Mouse (Mus musculus) midbrain, embryonic 10.5 days (tissue): ENCODE measurements around the gene Usp29. TPM values are rescaled to one million over a fixed set of nuclear protein-coding genes. Genes with fewer than 3 reads are reported as not detected.
A peak's percentile ranks its signal among the peaks of the same experiment; 100 is the strongest.

Experiments
- microRNA counts: library from miRNA; unstranded; fragments of <30 nt; microRNA quantifications from one replicate; lab custom pipeline; 2017
- microRNA-seq: library from miRNA; unstranded; fragments of <30 nt; microRNA quantifications from one replicate; pipeline ENCODE4, GENCODE M21; 2017
- polyA plus RNA-seq: library from polyadenylated mRNA; unstranded; fragments of >200 nt; fragmentation: Nextera tagmentation; extraction: Ambion mirVana; gene quantifications from 2 replicates; pipeline ENCODE4 v1.2.1, GENCODE M21; 2016

Gene Usp29
- polyA plus RNA-seq, 1 experiment from 2014 or later, result 7.7 TPM

MicroRNAs within 50 kb of the gene (microRNA counts, 519-probe panel; counts per million panel counts)
- not detected for microRNA mmu-miR-3099 (lab: Ali Mortazavi, UCI)

Small RNA genes within 50 kb of the gene (microRNA-seq; reads per million reads assigned to microRNA genes)
- gene Mir3099, result 68.8 reads per million, percentile 45 among the genes with 10 or more reads in this experiment

Other genes with a start within 250 kb of the Usp29 start
- not detected in 2 replicates for gene Olfr5, start 243.6 kb upstream of the Usp29 start, polyA plus RNA-seq
- gene Olfr1347, start 230.8 kb upstream of the Usp29 start, polyA plus RNA-seq, result not detected in 2 replicates
- gene Olfr1348, start 221.8 kb upstream of the Usp29 start, polyA plus RNA-seq, result not detected in 2 replicates
- not detected in 2 replicates for gene Olfr1349, start 207.6 kb upstream of the Usp29 start, polyA plus RNA-seq
- gene Olfr1350, start 165.7 kb upstream of the Usp29 start, polyA plus RNA-seq, result not detected in 2 replicates
- gene Zim1, start 34.1 kb upstream of the Usp29 start, polyA plus RNA-seq, result 0.48 and 0.86 TPM in 2 replicates
- gene Peg3, start 147 bp upstream of the Usp29 start, polyA plus RNA-seq, result 86.6 and 95.0 TPM in 2 replicates